Mouse (Mus musculus): Measurements from ENCODE around the gene Gla. TPM values are rescaled to one million over a fixed set of nuclear protein-coding genes. Genes with fewer than 3 reads are reported as not detected.

The Gla gene
- polyA plus RNA-seq, 2 experiments = 1.7 to 3.9 TPM

DNA sequence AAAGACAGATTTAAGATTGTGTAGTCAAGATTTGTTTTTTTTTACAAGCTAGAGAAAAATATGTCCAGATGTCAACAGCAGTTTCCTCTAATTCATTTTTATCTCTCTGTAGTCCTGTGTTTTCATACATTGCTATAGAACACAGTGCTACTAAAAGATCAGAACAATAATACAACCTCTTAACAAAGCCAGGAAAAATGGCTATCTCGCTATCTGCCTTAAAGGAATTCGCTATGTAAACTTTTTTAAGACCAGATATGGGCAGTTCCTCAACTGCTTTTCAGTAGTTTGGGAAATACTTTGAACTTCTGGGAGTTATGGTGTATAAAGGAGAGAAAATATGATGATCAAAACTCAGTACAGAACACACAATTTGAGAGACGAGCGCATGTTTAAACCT lies 22.4 kb upstream of the Gla start:
- H3K36me3 ChIP-seq (replicated peaks; ENCODE audit: control insufficient read depth, insufficient read depth, low read depth) = no peaks in the 10 kb centered on the region
- H3K4me2 ChIP-seq (ENCODE audit: low read depth) = no peak overlapping the region
- no peak for DNase-seq (ENCODE audit: low read depth in 3 of 3, low spot score in 3 of 3)
- TF ChIP-seq CTCF (IDR thresholded peaks at IDR 0.05; ENCODE audit: low read depth) = no peak
- TF ChIP-seq EP300 (IDR thresholded peaks at IDR 0.05; ENCODE audit: low read depth) = no peak
- ATAC-seq (ENCODE audit: insufficient read depth) = no peak
- H3K9ac ChIP-seq (replicated peaks) = no peak overlapping the region
- 66% methylated on average over 4 of the region's 4 CpGs for WGBS (ENCODE audit: insufficient replicate concordance)
- H3K27me3 ChIP-seq (ENCODE audit: control insufficient read depth, insufficient read depth, low read length) = no peaks in the 10 kb centered on the region
- H3K4me1 ChIP-seq (replicated peaks; ENCODE audit: control insufficient read depth in 2 of 2, insufficient read depth in 2 of 2, low read length in 1 of 2) = no peaks in the 10 kb centered on the region
- no peaks in the 10 kb centered on the region for H3K9me3 ChIP-seq (ENCODE audit: control insufficient read depth, low read length)
- no peak overlapping the region for H3K4me3 ChIP-seq (ENCODE audit: insufficient read depth in 1 of 2, low read depth in 2 of 2, low read length in 2 of 2)
- no peak overlapping the region for H3K27ac ChIP-seq

DNA sequence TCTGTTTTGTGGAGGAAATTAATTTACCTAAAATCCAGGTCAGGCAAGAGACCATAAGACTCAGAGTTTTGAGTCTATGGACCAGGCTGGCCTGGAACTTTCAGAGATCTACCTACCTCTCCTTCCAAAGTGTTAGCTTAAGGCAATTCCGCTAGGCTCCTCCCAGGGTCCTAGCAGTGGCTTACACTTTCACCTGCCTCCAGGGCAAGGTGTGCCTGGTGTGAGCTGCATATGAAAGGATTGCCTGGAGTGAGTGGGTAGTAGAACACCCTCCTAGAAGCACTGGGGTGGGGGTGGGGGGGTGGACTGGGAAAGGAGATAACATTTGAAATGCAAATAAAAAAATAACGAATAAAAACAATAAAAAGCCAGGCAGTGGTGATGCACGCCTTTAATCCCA lies 20.8 kb upstream of the Gla start:
- ATAC-seq (ENCODE audit: insufficient read depth) (no peak), DNase-seq (ENCODE audit: low read depth in 3 of 3, low spot score in 3 of 3) (no peak)
- Histone ChIP-seq H3K27ac (no peak overlapping the region), H3K4me1 (replicated peaks; ENCODE audit: control insufficient read depth in 2 of 2, insufficient read depth in 2 of 2, low read length in 1 of 2) (no peaks in the 10 kb centered on the region), H3K4me3 (ENCODE audit: insufficient read depth in 1 of 2, low read depth in 2 of 2, low read length in 2 of 2) (no peak overlapping the region), H3K9me3 (ENCODE audit: control insufficient read depth, low read length) (no peaks in the 10 kb centered on the region), H3K36me3 (replicated peaks; ENCODE audit: control insufficient read depth, insufficient read depth, low read depth) (no peaks in the 10 kb centered on the region), H3K4me2 (ENCODE audit: low read depth) (no peak overlapping the region), H3K27me3 (ENCODE audit: control insufficient read depth, insufficient read depth, low read length) (no peaks in the 10 kb centered on the region), H3K9ac (replicated peaks) (no peak overlapping the region)
- TF ChIP-seq EP300 (IDR thresholded peaks at IDR 0.05; ENCODE audit: low read depth) = no peak
- TF ChIP-seq CTCF (IDR thresholded peaks at IDR 0.05; ENCODE audit: low read depth) = no peak
- WGBS (ENCODE audit: insufficient replicate concordance) = 57% methylated on average over 3 of the region's 3 CpGs

DNA sequence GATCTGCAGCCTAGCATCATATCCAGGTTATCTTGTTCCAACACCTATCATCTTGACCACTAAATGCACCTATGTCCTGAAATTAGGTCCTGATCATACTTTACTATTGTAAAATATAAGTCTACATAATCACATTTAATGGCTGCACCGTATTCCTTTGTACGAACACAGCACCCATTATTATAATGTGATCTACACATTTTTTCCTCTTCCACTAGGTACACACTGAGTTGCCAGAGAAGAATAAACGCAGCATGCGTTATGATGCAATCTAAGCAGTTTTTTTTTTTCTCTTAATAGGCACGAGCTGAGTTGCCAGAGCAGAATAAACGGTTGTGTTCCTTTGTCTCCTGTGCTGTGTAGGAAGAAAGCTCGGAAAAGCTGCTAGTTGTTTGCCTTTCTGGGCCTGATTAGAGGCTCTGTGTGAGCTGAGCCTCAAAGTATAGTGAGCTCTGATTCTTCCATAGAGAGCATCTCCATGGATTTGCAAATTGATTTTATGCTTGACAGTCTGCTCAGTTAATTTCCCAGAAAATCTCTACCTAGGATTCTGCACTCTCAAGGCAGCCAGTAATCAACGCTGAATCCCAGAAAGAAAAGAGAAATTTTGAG lies 19.4 kb upstream of the Gla start:
- TF ChIP-seq EP300 (IDR thresholded peaks at IDR 0.05; ENCODE audit: low read depth) = no peak
- TF ChIP-seq CTCF (IDR thresholded peaks at IDR 0.05; ENCODE audit: low read depth) = no peak
- no peaks in the 10 kb centered on the region for H3K9me3 ChIP-seq (ENCODE audit: control insufficient read depth, low read length)
- H3K36me3 ChIP-seq (replicated peaks; ENCODE audit: control insufficient read depth, insufficient read depth, low read depth) = no peaks in the 10 kb centered on the region
- H3K27me3 ChIP-seq (ENCODE audit: control insufficient read depth, insufficient read depth, low read length) = no peaks in the 10 kb centered on the region
- DNase-seq (ENCODE audit: low read depth in 3 of 3, low spot score in 3 of 3) = no peak
- WGBS (ENCODE audit: insufficient replicate concordance) = 57% methylated on average over 8 of the region's 8 CpGs
- no peak overlapping the region for H3K27ac ChIP-seq
- H3K4me3 ChIP-seq (ENCODE audit: insufficient read depth in 1 of 2, low read depth in 2 of 2, low read length in 2 of 2) = no peak overlapping the region
- H3K9ac ChIP-seq (replicated peaks) = no peak overlapping the region
- no peak for ATAC-seq (ENCODE audit: insufficient read depth)
- no peak overlapping the region for H3K4me2 ChIP-seq (ENCODE audit: low read depth)
- no peaks in the 10 kb centered on the region for H3K4me1 ChIP-seq (replicated peaks; ENCODE audit: control insufficient read depth in 2 of 2, insufficient read depth in 2 of 2, low read length in 1 of 2)

DNA sequence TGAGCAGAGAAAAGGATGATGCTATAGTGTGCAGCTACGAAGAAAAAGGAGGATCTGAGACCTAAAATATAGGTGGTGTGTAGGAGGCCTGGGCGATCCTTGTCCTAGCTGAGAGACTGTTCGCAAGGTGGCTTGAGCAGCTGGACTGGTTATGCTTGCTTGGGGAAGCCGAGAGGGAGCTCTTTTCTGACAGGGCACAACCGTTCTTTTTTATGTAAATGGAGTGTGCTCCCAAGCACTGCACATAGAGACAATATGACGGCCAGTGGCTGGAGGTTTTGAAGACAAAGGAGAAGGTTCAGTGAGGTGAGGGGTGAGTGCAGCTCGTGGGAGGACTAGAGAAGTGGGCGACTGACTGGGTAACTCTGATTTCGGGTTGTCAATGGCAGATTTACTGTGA lies 18.8 kb upstream of the Gla start:
- no peak for ATAC-seq (ENCODE audit: insufficient read depth)
- Histone ChIP-seq H3K4me2 (ENCODE audit: low read depth) (no peak overlapping the region), H3K36me3 (replicated peaks; ENCODE audit: control insufficient read depth, insufficient read depth, low read depth) (no peaks in the 10 kb centered on the region), H3K4me1 (replicated peaks; ENCODE audit: control insufficient read depth in 2 of 2, insufficient read depth in 2 of 2, low read length in 1 of 2) (no peaks in the 10 kb centered on the region), H3K9ac (replicated peaks) (no peak overlapping the region), H3K27me3 (ENCODE audit: control insufficient read depth, insufficient read depth, low read length) (no peaks in the 10 kb centered on the region), H3K27ac (no peak overlapping the region), H3K4me3 (ENCODE audit: insufficient read depth in 1 of 2, low read depth in 2 of 2, low read length in 2 of 2) (no peak overlapping the region), H3K9me3 (ENCODE audit: control insufficient read depth, low read length) (no peaks in the 10 kb centered on the region)
- no peak for TF ChIP-seq CTCF (IDR thresholded peaks at IDR 0.05; ENCODE audit: low read depth)
- no peak for TF ChIP-seq EP300 (IDR thresholded peaks at IDR 0.05; ENCODE audit: low read depth)
- WGBS (ENCODE audit: insufficient replicate concordance) = 64% methylated on average over 9 of the region's 9 CpGs
- DNase-seq (ENCODE audit: low read depth in 3 of 3, low spot score in 3 of 3) = no peak

DNA sequence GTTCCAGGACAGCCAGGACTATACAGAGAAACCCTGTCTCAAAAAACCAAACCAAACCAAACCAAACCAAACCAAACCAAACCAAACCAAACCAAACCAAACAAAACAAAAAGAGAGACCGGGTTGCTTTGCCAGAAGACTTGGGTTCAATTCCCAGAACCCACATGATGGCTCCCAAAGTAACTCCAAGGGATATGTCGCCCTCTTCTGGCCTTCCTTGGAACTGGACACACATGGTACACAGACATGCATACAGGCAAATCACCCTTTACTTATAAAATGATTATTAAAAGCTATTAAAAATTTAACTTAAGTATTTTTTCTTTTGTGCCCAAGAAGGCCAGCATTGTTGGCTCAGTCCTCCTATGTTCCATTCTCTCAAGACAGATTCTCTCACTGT lies 13.4 kb upstream of the Gla start:
- Histone ChIP-seq H3K9ac (replicated peaks) (no peak overlapping the region), H3K4me1 (replicated peaks; ENCODE audit: control insufficient read depth in 2 of 2, insufficient read depth in 2 of 2, low read length in 1 of 2) (peaks cover 2 to 11% of the 10 kb centered on the region in 2 experiments; a peak in 2 of 4 replicates), H3K36me3 (replicated peaks; ENCODE audit: control insufficient read depth, insufficient read depth, low read depth) (no peaks in the 10 kb centered on the region), H3K4me3 (ENCODE audit: insufficient read depth in 1 of 2, low read depth in 2 of 2, low read length in 2 of 2) (no peak overlapping the region), H3K27ac (no peak overlapping the region), H3K27me3 (ENCODE audit: control insufficient read depth, insufficient read depth, low read length) (no peaks in the 10 kb centered on the region), H3K4me2 (ENCODE audit: low read depth) (no peak overlapping the region), H3K9me3 (ENCODE audit: control insufficient read depth, low read length) (no peaks in the 10 kb centered on the region)
- WGBS (ENCODE audit: insufficient replicate concordance) = 40% methylated on average over 2 of the region's 2 CpGs
- TF ChIP-seq CTCF (IDR thresholded peaks at IDR 0.05; ENCODE audit: low read depth) (peak; percentile 64), EP300 (IDR thresholded peaks at IDR 0.05; ENCODE audit: low read depth) (no peak)
- DNase-seq (ENCODE audit: low read depth in 3 of 3, low spot score in 3 of 3) (peak in 1 of 3 experiments; percentile 27), ATAC-seq (ENCODE audit: insufficient read depth) (no peak)

All from liver, embryonic 14.5 days (tissue).